Mouse (Mus musculus) embryonic facial prominence, embryonic 10.5 days (tissue): ENCODE data around the gene Bola1. TPM values are rescaled to one million over a fixed set of nuclear protein-coding genes. Genes with fewer than 3 reads are reported as not detected.
"Not testable (repeated sequence)": the region's sequence is repeated elsewhere in the genome, so short reads cannot be mapped to it uniquely, and the experiment has no call there.

Experiments used
- DNase-seq: peaks from one replicate; pipeline ENCODE4 v3.0.0-alpha.2; 2017; ENCODE audit warnings: low spot score
- H3K27ac ChIP-seq: fragments of 300-500 bp; sonication (generic); replicated peaks from 2 replicates; pipeline ENCODE4 v1.5.1; 2016; ENCODE audit warnings: mild to moderate bottlenecking
- H3K27me3 ChIP-seq: fragments of 300-500 bp; sonication (generic); replicated peaks from 2 replicates; pipeline ENCODE4 v1.6.1; 2016; ENCODE audit warnings: low read depth, mild to moderate bottlenecking; ENCODE audit not compliant: poor library complexity, severe bottlenecking
- H3K36me3 ChIP-seq: fragments of 300-500 bp; sonication (generic); replicated peaks from 2 replicates; pipeline ENCODE4 v1.6.1; 2016; ENCODE audit warnings: mild to moderate bottlenecking, moderate library complexity
- H3K4me1 ChIP-seq: fragments of 300-500 bp; sonication (generic); 2 replicates; pipeline ENCODE4 v1.6.1; 2016
- H3K4me3 ChIP-seq: fragments of 300-500 bp; sonication (generic); 2 replicates; pipeline ENCODE4 v1.5.1; 2016; ENCODE audit warnings: mild to moderate bottlenecking, moderate library complexity
- H3K9me3 ChIP-seq: fragments of 300-500 bp; sonication (generic); 2 replicates; pipeline ENCODE4 v1.6.1; 2016; ENCODE audit warnings: mild to moderate bottlenecking
- WGBS: fragments of 180-500 bp; shearing (Covaris S2); methylation state at CpG from one replicate; pipeline ENCODE4 v1.1.7; 2016; 5-methylcytosine and 5-hydroxymethylcytosine counted together
- polyA plus RNA-seq: library from polyadenylated mRNA; unstranded; fragments of >200 nt; fragmentation: Nextera tagmentation; extraction: Ambion mirVana; gene quantifications from 2 replicates; pipeline ENCODE4 v1.2.1, GENCODE M21; 2016

Bola1 gene
- polyA plus RNA-seq, 1 experiment from 2014 or later = 76.4 TPM

DNA sequence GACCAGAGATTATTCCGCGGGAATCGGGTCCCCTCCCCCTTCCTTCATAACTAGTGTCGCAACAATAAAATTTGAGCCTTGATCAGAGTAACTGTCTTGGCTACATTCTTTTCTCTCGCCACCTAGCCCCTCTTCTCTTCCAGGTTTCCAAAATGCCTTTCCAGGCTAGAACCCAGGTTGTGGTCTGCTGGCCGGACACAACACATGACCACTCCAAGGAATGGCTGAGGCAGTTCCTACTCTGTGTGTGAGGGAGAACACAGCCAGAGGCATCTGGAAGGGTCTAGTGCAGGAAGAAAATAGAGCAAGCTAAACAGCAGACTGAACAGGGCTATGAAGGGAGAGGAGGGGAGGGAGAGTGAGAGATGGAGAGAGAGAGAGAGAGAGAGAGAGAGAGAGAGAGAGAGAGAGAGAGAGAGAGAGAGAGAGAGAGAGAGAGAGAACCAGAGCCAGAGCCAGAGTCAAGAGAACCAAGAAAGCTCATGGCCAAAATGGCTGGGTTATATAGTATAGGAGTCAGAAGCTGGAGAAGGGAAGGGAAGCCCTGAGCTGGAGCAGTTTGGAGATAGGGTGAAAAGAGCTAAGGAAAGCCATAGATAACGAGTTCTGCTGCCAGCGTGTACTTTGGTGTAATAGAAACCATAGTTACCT, 20.8 kb downstream of the Bola1 start:
- H3K27me3 ChIP-seq, DNase-seq, H3K27ac ChIP-seq, H3K36me3 ChIP-seq, H3K9me3 ChIP-seq: not testable (repeated sequence)
- Histone ChIP-seq H3K4me1 (peaks cover 23% of the 10 kb centered on the region), H3K4me3 (peak overlapping the region; percentile 30; the same call in 1 of the 2 replicates)
- WGBS = 28% methylated on average over 8 of the region's 8 CpGs

DNA sequence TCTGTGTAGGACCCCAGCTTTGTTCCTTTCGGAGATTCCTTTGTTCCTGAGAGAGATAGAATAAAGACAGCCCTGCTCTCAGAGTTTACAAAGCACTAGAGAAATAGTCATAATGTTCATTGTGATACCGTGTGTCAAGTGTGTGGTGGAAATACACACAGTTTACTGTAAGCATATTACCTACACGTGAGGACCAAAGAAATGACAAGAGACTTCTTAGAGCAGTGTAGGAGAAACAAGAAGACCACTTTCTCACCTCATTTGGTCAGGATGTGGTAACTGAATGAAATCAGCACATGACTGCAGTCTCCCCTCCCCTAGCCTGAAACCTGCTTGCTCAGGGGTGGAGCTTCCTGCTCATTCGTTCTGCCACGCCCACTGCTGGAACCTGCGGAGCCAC, 21.3 kb downstream of the Bola1 start:
- Histone ChIP-seq H3K27me3 (peaks cover 13% of the 10 kb centered on the region; the same call in 1 of the 2 replicates), H3K36me3 (peaks cover 8% of the 10 kb centered on the region), H3K4me3 (peak overlapping the region; percentile 74), H3K27ac (peak overlapping the region; percentile 97), H3K4me1 (peaks cover 28% of the 10 kb centered on the region), H3K9me3 (no peaks in the 10 kb centered on the region)
- DNase-seq = peak; percentile 26
- 6% methylated on average over 6 of the region's 6 CpGs for WGBS

DNA sequence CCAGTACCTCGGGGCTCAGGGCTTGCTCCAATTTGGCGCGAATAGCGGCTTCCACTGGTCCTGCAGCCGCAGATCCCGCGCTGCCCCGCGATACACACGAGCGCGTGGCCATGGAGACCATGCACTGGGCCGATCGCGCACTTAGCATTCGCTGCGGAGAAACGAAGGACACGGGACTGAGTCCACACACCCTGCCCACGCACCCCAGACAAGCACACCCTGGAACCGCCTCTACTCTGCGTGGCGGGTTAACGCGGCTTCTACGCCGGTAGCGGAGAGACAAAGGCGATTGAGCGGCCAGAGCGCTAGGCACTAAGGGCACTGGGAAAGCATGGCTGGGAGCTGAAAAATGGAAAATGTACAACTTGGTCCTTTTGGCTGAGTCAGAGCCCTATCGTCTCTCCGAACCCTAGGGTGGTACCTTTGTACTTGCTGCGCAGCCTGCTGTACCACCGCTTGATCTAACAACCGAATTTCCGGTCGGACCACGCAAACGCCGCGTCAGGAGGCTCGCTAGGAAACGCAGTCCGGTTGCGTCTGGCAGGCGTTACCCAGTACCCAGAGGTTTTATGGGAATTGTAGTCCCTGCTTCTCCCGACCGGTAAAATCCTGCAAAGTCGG, 22.3 kb downstream of the Bola1 start:
- DNase-seq = peak; percentile 91
- Histone ChIP-seq H3K9me3 (no peaks in the 10 kb centered on the region), H3K4me3 (peak overlapping the region; percentile 74), H3K27me3 (peaks cover 13% of the 10 kb centered on the region; the same call in 1 of the 2 replicates), H3K27ac (peak overlapping the region; percentile 97), H3K4me1 (peaks cover 34% of the 10 kb centered on the region), H3K36me3 (peaks cover 8% of the 10 kb centered on the region)
- WGBS = under 1% methylated on average over 50 of the region's 50 CpGs

DNA sequence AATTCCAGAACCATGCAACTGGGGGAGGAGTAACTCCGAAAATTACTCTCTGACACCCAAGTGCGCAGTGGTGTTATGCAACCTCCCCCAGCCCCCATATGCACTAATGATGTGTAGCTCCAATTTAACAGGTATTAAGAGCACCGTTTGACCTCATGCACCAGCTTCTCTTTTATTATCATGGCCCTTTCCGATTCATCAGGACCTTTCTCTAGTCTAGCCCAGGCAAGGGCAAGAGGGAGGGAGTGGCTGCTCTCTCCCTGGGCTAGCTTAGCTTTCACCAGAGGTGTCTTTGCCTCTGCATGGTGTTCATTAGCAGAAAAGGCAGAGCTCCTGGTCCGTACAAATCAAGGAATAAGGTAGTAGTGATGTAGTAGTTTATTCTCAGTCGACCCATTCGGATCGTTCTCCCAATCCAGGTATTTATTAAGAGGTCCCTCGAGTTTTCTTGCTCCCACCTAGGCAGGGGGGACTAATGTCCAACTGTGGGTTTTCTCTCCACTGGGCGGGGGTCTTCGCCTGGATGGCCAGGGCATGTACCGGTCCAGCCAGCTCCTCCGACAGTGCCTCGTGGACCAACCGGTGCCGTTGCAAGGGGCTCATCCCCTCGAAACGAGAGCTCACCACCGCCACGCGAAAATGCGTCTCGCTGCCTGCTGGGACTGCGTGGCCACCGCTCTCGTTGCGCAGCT, 22.9 kb downstream of the Bola1 start:
- Histone ChIP-seq H3K27ac (peak overlapping the region; percentile 97), H3K27me3 (peaks cover 13% of the 10 kb centered on the region; the same call in 1 of the 2 replicates), H3K9me3 (no peaks in the 10 kb centered on the region), H3K36me3 (peaks cover 8% of the 10 kb centered on the region), H3K4me3 (peak overlapping the region; percentile 74), H3K4me1 (peaks cover 34% of the 10 kb centered on the region)
- DNase-seq = no peak
- WGBS = 22% methylated on average over 27 of the region's 27 CpGs

DNA sequence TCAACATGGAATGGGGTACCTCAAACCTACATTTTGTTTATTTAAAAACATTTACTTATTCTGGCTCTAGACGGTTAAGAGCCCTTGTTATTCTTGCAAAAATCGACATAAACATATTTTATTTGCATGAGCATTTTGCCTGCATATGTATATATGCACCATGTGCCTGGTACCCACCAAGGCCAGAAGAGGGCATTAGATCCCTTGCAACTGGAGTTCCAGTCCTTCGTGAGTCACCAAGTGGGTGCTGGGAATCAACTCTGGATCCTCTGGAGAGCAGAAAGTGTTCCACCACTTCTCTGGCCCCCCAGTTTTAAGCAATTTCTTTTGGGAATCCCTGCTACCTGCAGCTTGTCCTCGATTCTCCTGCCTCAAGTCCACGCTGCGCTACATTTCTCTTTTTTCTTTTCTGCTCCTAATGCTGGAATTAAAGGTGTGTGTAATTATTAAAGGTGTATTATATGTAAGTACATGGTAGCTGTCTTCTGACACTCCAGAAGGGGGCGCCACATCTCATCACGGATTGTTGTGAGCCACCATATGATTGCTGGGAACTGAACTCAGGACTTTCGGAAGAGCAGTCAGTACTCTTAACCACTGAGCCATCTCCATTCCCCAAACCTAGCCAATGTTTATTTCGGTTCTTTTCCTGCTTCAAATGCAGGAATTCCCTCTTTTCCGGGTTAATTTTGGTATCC, 23.7 kb downstream of the Bola1 start:
- 0 out of 2 replicates have a peak overlapping the region, but pooled peaks have one; percentile 97 for H3K27ac ChIP-seq
- 90% methylated on average over 11 of the region's 11 CpGs for WGBS
- no peaks in the 10 kb centered on the region for H3K9me3 ChIP-seq
- peaks cover 34% of the 10 kb centered on the region for H3K4me1 ChIP-seq
- DNase-seq = no peak
- peaks cover 8% of the 10 kb centered on the region for H3K36me3 ChIP-seq
- H3K4me3 ChIP-seq = peak overlapping the region; percentile 74; the same call in 1 of the 2 replicates
- H3K27me3 ChIP-seq = peaks cover 13% of the 10 kb centered on the region; the same call in 1 of the 2 replicates

DNA sequence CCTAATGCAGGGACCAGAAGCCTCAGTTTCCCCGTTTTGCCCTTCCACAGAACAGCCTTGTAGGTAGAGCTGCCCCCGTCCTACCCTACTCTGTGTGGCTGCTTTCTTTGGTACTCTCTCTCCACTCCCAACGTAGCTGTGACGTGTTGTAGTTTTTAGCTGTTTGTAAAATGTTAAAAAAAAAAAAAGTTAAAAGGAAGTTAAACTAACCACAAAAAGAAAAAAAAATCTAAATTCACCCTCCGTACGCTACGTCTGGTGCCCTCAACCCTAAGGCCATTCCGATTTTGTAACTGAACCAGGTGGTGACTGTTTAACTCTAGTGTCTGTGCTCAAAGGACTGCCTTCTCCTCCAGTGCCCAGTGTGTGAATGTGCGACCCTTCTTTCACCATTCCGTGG, 24.5 kb downstream of the Bola1 start:
- no peak overlapping the region for H3K4me3 ChIP-seq
- H3K27ac ChIP-seq = no peak overlapping the region
- peaks cover 8% of the 10 kb centered on the region for H3K36me3 ChIP-seq
- no peak for DNase-seq
- peaks cover 34% of the 10 kb centered on the region for H3K4me1 ChIP-seq
- 88% methylated on average over 10 of the region's 10 CpGs for WGBS
- H3K9me3 ChIP-seq = no peaks in the 10 kb centered on the region
- peaks cover 13% of the 10 kb centered on the region; the same call in 1 of the 2 replicates for H3K27me3 ChIP-seq

DNA sequence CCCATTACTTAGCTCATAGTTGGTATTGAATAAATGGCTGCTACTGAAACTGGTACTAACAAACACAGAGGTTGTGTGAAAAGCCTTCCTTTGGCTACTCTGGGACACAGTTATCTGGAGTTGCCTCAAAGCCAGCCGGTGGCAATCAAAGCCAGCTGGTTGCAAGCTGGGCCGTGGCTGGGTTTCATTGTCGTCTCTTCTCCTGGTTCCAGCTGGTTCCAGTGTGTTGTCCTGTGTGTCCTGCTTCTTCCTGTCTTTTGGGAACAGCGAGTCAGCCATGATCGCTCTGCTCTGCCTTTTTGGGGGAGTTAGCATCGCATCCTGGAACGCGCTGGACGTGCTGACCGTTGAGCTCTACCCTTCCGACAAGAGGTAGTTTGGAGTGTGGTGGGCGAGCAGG, 26.5 kb downstream of the Bola1 start:
- Histone ChIP-seq H3K4me1 (peaks cover 27% of the 10 kb centered on the region), H3K4me3 (peak overlapping the region; percentile 11; the same call in 1 of the 2 replicates), H3K27me3 (peaks cover 6% of the 10 kb centered on the region; the same call in 1 of the 2 replicates), H3K36me3 (peaks cover 8% of the 10 kb centered on the region), H3K9me3 (no peaks in the 10 kb centered on the region), H3K27ac (no peak overlapping the region)
- WGBS = 53% methylated on average over 12 of the region's 12 CpGs
- peak; percentile 44 for DNase-seq

DNA sequence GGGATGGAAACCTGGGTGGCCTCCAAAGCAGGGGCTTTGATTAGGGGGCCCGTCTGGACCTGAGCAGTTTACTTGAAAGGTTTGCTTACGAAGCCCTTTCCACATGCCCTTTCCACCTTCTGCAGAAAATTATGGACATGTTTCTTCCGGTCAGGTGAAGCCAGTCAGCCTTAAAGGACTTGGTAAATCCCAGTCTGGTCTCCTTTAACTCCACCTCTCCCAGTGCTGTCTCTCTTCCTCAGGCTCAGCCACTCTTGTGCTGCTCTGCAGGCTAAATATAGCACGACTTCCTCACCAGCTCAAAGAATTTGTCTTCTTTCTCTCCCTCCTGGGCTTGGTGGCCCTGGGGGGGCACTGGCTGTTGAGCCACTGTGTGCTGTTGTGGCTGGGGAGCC, 37.1 kb downstream of the Bola1 start:
- 27% methylated on average over 4 of the region's 4 CpGs for WGBS
- H3K27ac ChIP-seq = peak overlapping the region; percentile 63
- H3K9me3 ChIP-seq = no peaks in the 10 kb centered on the region
- no peaks in the 10 kb centered on the region for H3K27me3 ChIP-seq
- H3K4me3 ChIP-seq = peak overlapping the region; percentile 62; the same call in 1 of the 2 replicates
- H3K36me3 ChIP-seq = peaks cover 19% of the 10 kb centered on the region
- DNase-seq = no peak
- peaks cover 35% of the 10 kb centered on the region for H3K4me1 ChIP-seq

DNA sequence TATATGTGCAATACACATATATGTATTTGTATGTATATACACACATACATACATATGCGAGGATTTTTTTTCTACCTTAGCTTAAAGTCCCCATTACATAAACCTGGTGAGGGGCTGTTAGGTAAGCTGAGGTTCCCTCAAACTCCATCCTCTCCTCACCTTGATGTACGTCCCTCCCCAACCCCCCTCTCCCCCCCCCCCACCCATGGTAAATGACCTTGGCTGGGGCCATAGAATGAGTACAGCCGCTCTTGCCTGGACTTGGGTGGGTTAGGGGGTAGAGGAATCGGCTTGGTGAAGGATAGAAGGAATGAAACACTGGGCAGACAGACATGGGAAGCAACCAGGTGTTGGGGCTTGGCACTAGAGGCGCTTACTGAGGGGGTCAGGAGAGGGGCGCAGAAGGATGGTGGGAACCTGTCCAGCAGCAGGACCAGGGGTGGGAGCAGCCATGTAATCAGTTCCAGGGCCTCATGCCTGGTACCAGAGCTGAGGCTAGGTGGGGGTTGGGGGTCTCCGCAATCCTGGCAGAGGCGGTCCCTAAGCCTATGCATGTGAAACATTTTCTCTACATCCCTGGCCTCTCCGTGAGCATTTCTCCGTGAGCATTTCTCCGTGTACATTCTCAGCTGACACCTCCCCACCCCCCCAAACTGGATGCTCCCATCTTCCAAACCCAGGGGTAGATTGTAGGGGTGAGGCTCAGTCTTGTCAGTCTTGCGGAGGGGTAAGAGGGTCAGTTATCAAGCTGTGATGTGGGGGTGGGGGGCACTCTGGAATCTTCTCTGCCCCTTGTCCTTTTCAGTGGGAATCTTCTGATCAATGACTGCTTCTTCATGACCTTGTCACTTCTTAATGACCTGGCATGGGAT, 37.8 kb downstream of the Bola1 start:
- H3K27ac ChIP-seq = peak overlapping the region; percentile 63
- H3K9me3 ChIP-seq = no peaks in the 10 kb centered on the region
- DNase-seq = peak; percentile 32
- WGBS = 36% methylated on average over 12 of the region's 12 CpGs
- H3K36me3 ChIP-seq = peaks cover 24% of the 10 kb centered on the region
- peaks cover 35% of the 10 kb centered on the region for H3K4me1 ChIP-seq
- peak overlapping the region; percentile 62 for H3K4me3 ChIP-seq
- no peaks in the 10 kb centered on the region for H3K27me3 ChIP-seq

DNA sequence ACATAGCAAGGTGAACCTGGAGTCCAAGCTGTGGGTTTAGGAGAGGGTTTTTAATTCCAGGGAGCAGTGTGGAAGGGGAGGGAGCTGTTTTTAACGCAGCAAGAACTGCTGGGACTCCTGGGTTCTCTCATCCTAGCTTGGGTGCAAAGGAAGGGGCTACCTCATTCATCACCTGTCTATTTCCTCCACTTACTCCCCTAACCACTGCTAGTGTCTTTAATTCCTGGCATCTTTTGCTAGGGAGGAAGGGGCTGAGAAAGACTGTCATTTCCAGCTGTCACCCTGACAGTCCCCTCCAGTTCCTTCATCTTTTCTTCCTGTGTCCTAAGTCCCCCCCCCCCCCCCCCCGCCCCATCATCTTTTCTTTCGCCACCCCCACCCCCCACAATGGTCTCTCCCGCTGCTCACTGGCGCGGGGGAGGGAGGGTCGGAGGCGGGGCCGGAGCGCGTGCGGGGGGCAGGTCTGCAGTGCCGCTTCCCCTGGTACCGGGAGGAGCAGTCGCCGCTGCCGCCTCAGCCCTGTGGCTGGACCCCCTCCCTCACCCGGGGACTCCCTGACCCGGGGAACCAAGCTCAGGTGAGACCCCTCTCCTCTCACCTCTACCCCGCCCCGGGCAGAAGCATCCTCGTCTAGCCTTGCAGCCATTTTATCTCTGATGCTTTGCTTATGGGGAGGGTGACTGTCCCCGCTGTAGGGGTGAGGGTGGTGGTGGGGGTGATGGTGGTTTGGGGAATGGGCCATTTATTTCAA, 38.6 kb downstream of the Bola1 start, which contains the start of gene Sv2a:
Gene Sv2a, plus strand, starts transcription at position 425 of the 751 bp plus-strand sequence.
- peak within 1 kb of the TSS; percentile 76 for H3K27ac ChIP-seq
- H3K27me3 ChIP-seq = no peaks in the 10 kb centered on the region
- WGBS = under 1% methylated on average over 19 of the region's 23 CpGs
- peak within 1 kb of the TSS; percentile 62 for H3K4me3 ChIP-seq
- H3K36me3 ChIP-seq = peaks cover 33% of the 10 kb centered on the region
- peaks cover 35% of the 10 kb centered on the region for H3K4me1 ChIP-seq
- peak; percentile 60 for DNase-seq
- no peaks in the 10 kb centered on the region for H3K9me3 ChIP-seq

DNA sequence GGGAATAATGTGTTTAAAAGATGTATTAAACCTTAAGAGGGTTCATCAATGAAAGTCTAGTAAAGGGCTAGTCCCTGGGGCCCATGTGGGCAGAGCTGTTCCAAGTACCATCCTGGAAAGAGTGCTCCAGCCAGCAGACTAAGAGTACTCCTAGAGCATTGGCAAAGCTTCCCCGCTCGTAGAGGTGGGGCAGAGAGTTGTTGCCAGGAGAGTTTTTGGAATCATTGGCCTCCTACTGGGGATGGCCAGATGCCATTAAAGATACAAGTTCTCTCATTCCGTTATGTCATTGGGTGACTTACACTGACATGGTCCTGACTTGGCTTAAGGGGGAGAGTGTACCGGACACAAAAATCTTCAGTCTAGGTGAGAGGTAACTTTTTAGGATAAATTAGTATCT, 40.0 kb downstream of the Bola1 start:
- H3K36me3 ChIP-seq = peaks cover 47% of the 10 kb centered on the region
- DNase-seq = no peak
- H3K27ac ChIP-seq = no peak overlapping the region
- WGBS = 75% methylated on average over 4 of the region's 4 CpGs
- peaks cover 40% of the 10 kb centered on the region for H3K4me1 ChIP-seq
- no peaks in the 10 kb centered on the region for H3K9me3 ChIP-seq
- no peak overlapping the region for H3K4me3 ChIP-seq
- H3K27me3 ChIP-seq = no peaks in the 10 kb centered on the region
